Comparison of ENCODE assay signal across 9 mouse cellular contexts in genomic region chr8:105596362-105597034, GRCm38 (mm10). TPM values are rescaled to one million over a fixed set of nuclear protein-coding genes. Genes with fewer than 3 reads are reported as not detected.
DNase-seq lines count a peak whose midpoint lies in the region; ATAC-seq and TF ChIP-seq lines count a peak whose summit lies in the region.
"Had no signal": no experiment of that assay in that cellular context is flagged by ENCODE, and none has a peak within 500 bp of the region (broad histone marks: within the 10 kb centered on the region; RNA-seq: fewer than 3 reads in every experiment).

No protein-coding gene starts in this region.

- ATAC-seq in lung, embryonic 15.5 days (ENCODE audit: borderline replicate concordance, extremely low read depth, low FRiP score, low TSS enrichment): peak; percentile 78

- no peaks in the 10 kb centered on the region for H3K79me2 ChIP-seq in heart, adult 2 months (replicated peaks; ENCODE audit: control insufficient read depth, insufficient read depth, low read length)

- H3K9ac ChIP-seq in heart, adult 2 months (ENCODE audit: low read depth, low read length): peak overlapping the region; percentile 55
- H3K9ac ChIP-seq in lung, embryonic 15.5 days: no peak overlapping the region

- H3K9me3 ChIP-seq in lung, embryonic 15.5 days: no peaks in the 10 kb centered on the region

- intact Hi-C loops in heart, adult 2 months (cut with DNase I): loop anchor here (1.0 to 2.0 kb wide), 2 partner anchors 30 to 40 kb away; partner anchors contain the start of genes Agrp, Atp6v0d1 and Ctcf

- TF ChIP-seq POLR2A in cortical plate, adult 2 months (IDR thresholded peaks at IDR 0.05; ENCODE audit: extremely low read depth, insufficient read depth, low read length): no peak
- TF ChIP-seq POLR2A in heart, adult 2 months (IDR thresholded peaks at IDR 0.05; ENCODE audit: insufficient read depth, low read depth, low read length): peak; percentile 59

- peak; percentile 73 for TF ChIP-seq CTCF in cortical plate, adult 2 months (IDR thresholded peaks at IDR 0.05; ENCODE audit: extremely low read depth, insufficient read depth, low read length)
- TF ChIP-seq CTCF in heart, adult 2 months (IDR thresholded peaks at IDR 0.05): peak; percentile 65

- H3K27ac ChIP-seq in cortical plate, adult 2 months (ENCODE audit: insufficient read depth, low read length): no peak overlapping the region
- H3K27ac ChIP-seq in heart, adult 2 months: peak overlapping the region; percentile 88
- H3K27ac ChIP-seq in lung, embryonic 15.5 days: no peak overlapping the region

- H3K4me2 ChIP-seq in lung, embryonic 15.5 days: peak overlapping the region; percentile 51

- DNase-seq in CD4-positive helper T cell, adult 2 months (ENCODE audit: low read depth, low spot score): peak; percentile 74
- peak; percentile 93 for DNase-seq in ZHBTc4 (ENCODE audit: low read depth, low spot score)
- DNase-seq in heart, adult 2 months: peak; percentile 88 to 89
- peak; percentile 93 for DNase-seq in kidney, adult 18-20 months
- peak; percentile 47 for DNase-seq in ovary, postnatal 14 days (ENCODE audit: low spot score)
- peak; percentile 53 for DNase-seq in yolk sac, embryonic 10.5 days (ENCODE audit: low spot score)

- 7% methylated on average over 14 of the region's 14 CpGs for WGBS in heart, adult 2 months
- 5% methylated on average over 14 of the region's 14 CpGs for WGBS in lung, embryonic 15.5 days

- H3K4me3 ChIP-seq in cortical plate, adult 2 months (ENCODE audit: insufficient read depth, low read length): no peak overlapping the region
- peak overlapping the region; percentile 33; the same call in 1 of the 2 replicates for H3K4me3 ChIP-seq in heart, adult 2 months
- peak overlapping the region; percentile 15 for H3K4me3 ChIP-seq in lung, embryonic 15.5 days

- H3K36me3 ChIP-seq in heart, adult 2 months (ENCODE audit: control insufficient read depth, insufficient read depth, low read length): no peaks in the 10 kb centered on the region; the same call in 1 of the 2 replicates
- no peaks in the 10 kb centered on the region for H3K36me3 ChIP-seq in lung, embryonic 15.5 days

- no peaks in the 10 kb centered on the region for H3K4me1 ChIP-seq in cortical plate, adult 2 months (ENCODE audit: control insufficient read depth, insufficient read depth, low read length)
- peaks cover 4% of the 10 kb centered on the region for H3K4me1 ChIP-seq in heart, adult 2 months (ENCODE audit: control insufficient read depth, insufficient read depth, low read length)
- peaks cover 23% of the 10 kb centered on the region for H3K4me1 ChIP-seq in lung, embryonic 15.5 days

- TF ChIP-seq EP300 in heart, adult 2 months (IDR thresholded peaks at IDR 0.05; ENCODE audit: insufficient read depth, low read depth, low read length): peak; percentile 94

- no peaks in the 10 kb centered on the region for H3K27me3 ChIP-seq in heart, adult 2 months (ENCODE audit: control insufficient read depth, insufficient read depth, low read length)
- H3K27me3 ChIP-seq in lung, embryonic 15.5 days: no peaks in the 10 kb centered on the region

RNA-seq across cellular contexts. Expression of gene Ripor1, which starts 8.6 kb away (rescaled TPM):
- polyA plus RNA-seq in cortical plate, adult 2 months (2012; rRNA removed): 47.3 and 49.1 TPM in 2 replicates
- total RNA-seq in heart, adult 2 months (2021): 10 to 100 TPM; 42.5 to 51.6 TPM
- polyA plus RNA-seq in heart, adult 2 months (2012; rRNA removed): 39.2 TPM in 2 replicates
- 30.6 and 34.1 TPM in 2 replicates for polyA plus RNA-seq in lung, embryonic 15.5 days (2015; fragmentation: Nextera tagmentation; extraction: Ambion mirVana)

RNA-seq across cellular contexts. Expression of gene Atp6v0d1, which starts 30.7 kb away (rescaled TPM):
- polyA plus RNA-seq in cortical plate, adult 2 months (2012; rRNA removed): 359 and 361 TPM in 2 replicates
- total RNA-seq in heart, adult 2 months (2021): 10 to 100 TPM; 46.4 to 48.9 TPM
- 61.7 and 69.0 TPM in 2 replicates for polyA plus RNA-seq in heart, adult 2 months (2012; rRNA removed)
- polyA plus RNA-seq in lung, embryonic 15.5 days (2015; fragmentation: Nextera tagmentation; extraction: Ambion mirVana): 80.8 and 82.1 TPM in 2 replicates

RNA-seq across cellular contexts. Expression of gene Ctcf, which starts 39.9 kb away (rescaled TPM):
- polyA plus RNA-seq in cortical plate, adult 2 months (2012; rRNA removed): 30.3 and 30.8 TPM in 2 replicates
- total RNA-seq in heart, adult 2 months (2021): 10 to 100 TPM; 41.4 to 41.9 TPM
- 9.3 and 13.6 TPM in 2 replicates for polyA plus RNA-seq in heart, adult 2 months (2012; rRNA removed)
- polyA plus RNA-seq in lung, embryonic 15.5 days (2015; fragmentation: Nextera tagmentation; extraction: Ambion mirVana): 131 and 140 TPM in 2 replicates

RNA-seq across cellular contexts. Expression of gene Agrp, which starts 40.7 kb away (rescaled TPM):
- polyA plus RNA-seq in cortical plate, adult 2 months (2012; rRNA removed): 0.15 and 0.17 TPM in 2 replicates
- not detected for total RNA-seq in heart, adult 2 months (2021)
- 0.31 TPM in 1 of 2 replicates, not detected in the other for polyA plus RNA-seq in heart, adult 2 months (2012; rRNA removed)
- polyA plus RNA-seq in lung, embryonic 15.5 days (2015; fragmentation: Nextera tagmentation; extraction: Ambion mirVana): 0.69 and 0.79 TPM in 2 replicates
- total RNA-seq: layer of hippocampus, postnatal 36 days had no signal
